Comparison of ENCODE assay signal across 9 mouse cellular contexts in the genomic region with DNA sequence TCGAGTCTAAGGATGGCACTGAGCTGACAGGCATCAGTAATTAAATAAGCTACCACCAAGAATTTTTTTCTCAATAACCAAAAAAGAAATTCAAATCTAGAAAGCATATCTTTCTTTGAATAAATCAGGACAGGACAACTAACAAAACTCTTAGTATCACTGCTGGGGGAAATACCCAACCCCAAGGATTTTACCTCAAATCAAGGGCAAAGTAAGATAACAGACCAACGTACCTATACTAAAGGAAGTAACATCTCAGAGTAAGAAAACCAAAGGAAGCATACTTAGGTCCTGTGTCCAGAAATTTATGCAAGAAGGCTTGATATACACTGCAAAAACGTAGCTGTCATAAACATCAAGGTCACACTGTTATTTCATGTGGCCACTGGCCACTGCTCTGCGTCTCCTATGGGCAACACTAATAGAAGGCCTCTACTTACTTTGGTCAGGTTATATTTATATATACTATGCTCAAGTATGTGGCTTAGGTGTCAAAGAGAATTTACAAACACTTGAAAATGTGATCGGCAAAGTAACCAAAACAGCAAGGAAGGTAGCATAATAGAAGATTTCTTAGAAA. TPM values are rescaled to one million over a fixed set of nuclear protein-coding genes. Genes with fewer than 3 reads are reported as not detected.
DNase-seq lines count a peak whose midpoint lies in the region; ATAC-seq and TF ChIP-seq lines count a peak whose summit lies in the region.
"Had no signal": no experiment of that assay in that cellular context is flagged by ENCODE, and none has a peak within 500 bp of the region (broad histone marks: within the 10 kb centered on the region; RNA-seq: fewer than 3 reads in every experiment).

No protein-coding gene starts in this region.

- 83% methylated on average over 5 of the region's 5 CpGs for WGBS in neural tube, embryonic 11.5 days
- 63% methylated on average over 5 of the region's 5 CpGs for WGBS in limb, embryonic 14.5 days
- 49% methylated on average over 5 of the region's 5 CpGs for WGBS in stomach, postnatal 0 days

- no peak overlapping the region for H3K27ac ChIP-seq in neural tube, embryonic 11.5 days (ENCODE audit: low read depth, low read length)
- no peak overlapping the region for H3K27ac ChIP-seq in limb, embryonic 14.5 days (replicated peaks; ENCODE audit: low read depth, low read length)
- peak overlapping the region; percentile 96 for H3K27ac ChIP-seq in stomach, postnatal 0 days (replicated peaks)

- no peaks in the 10 kb centered on the region for H3K36me3 ChIP-seq in neural tube, embryonic 11.5 days (ENCODE audit: control insufficient read depth, insufficient read depth, low read length)
- peaks cover 12% of the 10 kb centered on the region; the same call in 1 of the 2 replicates for H3K36me3 ChIP-seq in limb, embryonic 14.5 days (ENCODE audit: control insufficient read depth, insufficient read depth, low read length)
- 0 out of 2 replicates have a peak, but pooled peaks cover under 1% of the 10 kb centered on the region for H3K36me3 ChIP-seq in stomach, postnatal 0 days (ENCODE audit: control insufficient read depth, insufficient read depth, low read length)

- no peak for ATAC-seq in CD4-positive, CD25-positive, alpha-beta regulatory T cell, adult 4 months
- ATAC-seq in neural tube, embryonic 11.5 days (ENCODE audit: insufficient read depth, low FRiP score, low TSS enrichment) = no peak
- ATAC-seq in limb, embryonic 14.5 days (ENCODE audit: low FRiP score, low read depth) = no peak
- no peak for ATAC-seq in stomach, postnatal 0 days (ENCODE audit: low FRiP score, low TSS enrichment)

- peak; percentile 17 for DNase-seq in CD4-positive, CD25-positive, alpha-beta regulatory T cell, adult 2 months (ENCODE audit: low read depth, low spot score)
- DNase-seq in neural tube, embryonic 11.5 days (ENCODE audit: low spot score) = no peak
- DNase-seq in neural tube, embryonic 10.5 days (ENCODE audit: extremely low spot score, low spot score) = no peak
- no peak for DNase-seq in limb, embryonic 14.5 days (ENCODE audit: low spot score)
- DNase-seq in stomach, postnatal 0 days (ENCODE audit: low spot score) = no peak
- DNase-seq in testis, postnatal 14 days (ENCODE audit: low spot score) = no peak
- no peak for DNase-seq in urinary bladder, postnatal 36 days (ENCODE audit: low spot score in 2 of 2)
- DNase-seq: cerebellum, postnatal 14 days had no signal

- peaks cover 5% of the 10 kb centered on the region; the same call in 1 of the 2 replicates for H3K4me1 ChIP-seq in neural tube, embryonic 11.5 days (ENCODE audit: control insufficient read depth, insufficient read depth, low read length)
- peaks cover 8% of the 10 kb centered on the region for H3K4me1 ChIP-seq in limb, embryonic 14.5 days (ENCODE audit: control insufficient read depth, insufficient read depth, low read length)
- H3K4me1 ChIP-seq in stomach, postnatal 0 days (replicated peaks; ENCODE audit: control insufficient read depth, insufficient read depth) = 0 out of 2 replicates have a peak, but pooled peaks cover 4% of the 10 kb centered on the region

- H3K27me3 ChIP-seq in neural tube, embryonic 11.5 days (ENCODE audit: control insufficient read depth, insufficient read depth, low read length) = no peaks in the 10 kb centered on the region
- no peaks in the 10 kb centered on the region for H3K27me3 ChIP-seq in limb, embryonic 14.5 days (ENCODE audit: control insufficient read depth, insufficient read depth, low read length)
- H3K27me3 ChIP-seq in stomach, postnatal 0 days (ENCODE audit: control insufficient read depth, insufficient read depth, low read length) = no peaks in the 10 kb centered on the region

- peak overlapping the region; percentile 85 for H3K4me3 ChIP-seq in neural tube, embryonic 11.5 days (ENCODE audit: low read depth, low read length)
- H3K4me3 ChIP-seq in limb, embryonic 14.5 days (replicated peaks; ENCODE audit: low read length) = peak overlapping the region; percentile 83
- H3K4me3 ChIP-seq in stomach, postnatal 0 days (ENCODE audit: low read depth, low read length) = peak overlapping the region; percentile 66

- H3K9me3 ChIP-seq in neural tube, embryonic 11.5 days (ENCODE audit: control insufficient read depth, low read length) = no peaks in the 10 kb centered on the region
- no peaks in the 10 kb centered on the region for H3K9me3 ChIP-seq in limb, embryonic 14.5 days (ENCODE audit: control insufficient read depth, low read length)
- no peaks in the 10 kb centered on the region for H3K9me3 ChIP-seq in stomach, postnatal 0 days (ENCODE audit: control insufficient read depth, low read length)

- no peak for TF ChIP-seq CTCF in stomach, postnatal 0 days (IDR thresholded peaks at IDR 0.05; ENCODE audit: low read depth)

- no peak for TF ChIP-seq POLR2A in limb, embryonic 14.5 days (IDR thresholded peaks at IDR 0.05; ENCODE audit: borderline replicate concordance, extremely low read depth, insufficient read depth, insufficient read length)

- peak overlapping the region; percentile 80 for H3K4me2 ChIP-seq in neural tube, embryonic 11.5 days (ENCODE audit: low read depth)
- H3K4me2 ChIP-seq in limb, embryonic 14.5 days (replicated peaks; ENCODE audit: low read depth, low read length, severe bottlenecking) = peak overlapping the region; percentile 53
- H3K4me2 ChIP-seq in stomach, postnatal 0 days (replicated peaks; ENCODE audit: low read depth) = peak overlapping the region; percentile 82

- no peak for TF ChIP-seq EP300 in stomach, postnatal 0 days (optimal IDR thresholded peaks at IDR 0.05)

- peak overlapping the region; percentile 90 for H3K9ac ChIP-seq in neural tube, embryonic 11.5 days (ENCODE audit: low read length)
- H3K9ac ChIP-seq in limb, embryonic 14.5 days (ENCODE audit: low read depth, low read length, severe bottlenecking) = peak overlapping the region; percentile 84
- peak overlapping the region; percentile 79 for H3K9ac ChIP-seq in stomach, postnatal 0 days (ENCODE audit: low read length)

RNA-seq across cellular contexts. Expression of gene Wdr37, which starts 2.0 kb away (rescaled TPM):
- 10 to 100 TPM; 40.3 to 48.3 TPM for polyA plus RNA-seq in CD4-positive, CD25-positive, alpha-beta regulatory T cell, adult 4 months (2017; shearing (Covaris generic))
- 51.1 and 53.2 TPM in 2 replicates for polyA plus RNA-seq in neural tube, embryonic 11.5 days (2014; fragmentation: Nextera tagmentation; extraction: Ambion mirVana)
- polyA plus RNA-seq in limb, embryonic 14.5 days (2012; rRNA removed) = 16.2 and 17.2 TPM in 2 replicates
- polyA plus RNA-seq in limb, embryonic 14.5 days (2014; fragmentation: Nextera tagmentation; extraction: Ambion mirVana) = 19.8 and 21.1 TPM in 2 replicates
- polyA plus RNA-seq in stomach, postnatal 0 days (2015; fragmentation: Nextera tagmentation; extraction: Ambion mirVana) = 7.4 and 7.6 TPM in 2 replicates

RNA-seq across cellular contexts. Expression of gene Idi1, which starts 15.6 kb away (rescaled TPM):
- 10 to 100 TPM; 35.2 to 40.3 TPM for polyA plus RNA-seq in CD4-positive, CD25-positive, alpha-beta regulatory T cell, adult 4 months (2017; shearing (Covaris generic))
- polyA plus RNA-seq in neural tube, embryonic 11.5 days (2014; fragmentation: Nextera tagmentation; extraction: Ambion mirVana) = 140 and 148 TPM in 2 replicates
- polyA plus RNA-seq in limb, embryonic 14.5 days (2012; rRNA removed) = 31.0 and 35.7 TPM in 2 replicates
- 46.1 and 56.1 TPM in 2 replicates for polyA plus RNA-seq in limb, embryonic 14.5 days (2014; fragmentation: Nextera tagmentation; extraction: Ambion mirVana)
- 76.7 and 77.2 TPM in 2 replicates for polyA plus RNA-seq in stomach, postnatal 0 days (2015; fragmentation: Nextera tagmentation; extraction: Ambion mirVana)
